Mouse (Mus musculus) stomach, embryonic 16.5 days (tissue): ENCODE data around the gene Ano6. TPM values are rescaled to one million over a fixed set of nuclear protein-coding genes. Genes with fewer than 3 reads are reported as not detected.

Experiments
- ATAC-seq: fragments of 200-750 bp; cut with Nextera tagmentation; 2 replicates; pipeline ENCODE4 v1.8.0; 2017; ENCODE audit warnings: moderate number of reproducible peaks, moderate TSS enrichment; ENCODE audit not compliant: insufficient read depth, low FRiP score
- H3K27ac ChIP-seq: fragments of 300-500 bp; sonication (generic); 2 replicates; pipeline ENCODE4 v1.5.1; 2014; ENCODE audit warnings: low read length
- H3K27me3 ChIP-seq: fragments of 300-500 bp; sonication (generic); 2 replicates; pipeline ENCODE4 v1.6.1; 2014; ENCODE audit warnings: low read length, control low read depth, mixed read lengths; ENCODE audit not compliant: control insufficient read depth, insufficient read depth
- H3K36me3 ChIP-seq: fragments of 300-500 bp; sonication (generic); 2 replicates; pipeline ENCODE4 v1.6.1; 2014; ENCODE audit warnings: low read length; ENCODE audit not compliant: control insufficient read depth, insufficient read depth
- H3K4me1 ChIP-seq: fragments of 300-500 bp; sonication (generic); 2 replicates; pipeline ENCODE4 v1.6.1; 2014; ENCODE audit warnings: low read length, control low read depth, mixed read lengths; ENCODE audit not compliant: control insufficient read depth, insufficient read depth
- H3K4me2 ChIP-seq: fragments of 300-500 bp; sonication (generic); 2 replicates; pipeline ENCODE4 v1.6.1; 2014; ENCODE audit warnings: low read depth, low read length, mixed read lengths
- H3K4me3 ChIP-seq: fragments of 300-500 bp; sonication (generic); replicated peaks from 2 replicates; pipeline ENCODE4 v1.5.1; 2014; ENCODE audit warnings: mild to moderate bottlenecking, low read length
- H3K9ac ChIP-seq: fragments of 300-500 bp; sonication (generic); 2 replicates; pipeline ENCODE4 v1.6.1; 2014; ENCODE audit warnings: low read length
- H3K9me3 ChIP-seq: fragments of 300-500 bp; sonication (generic); replicated peaks from 2 replicates; pipeline ENCODE4 v1.6.1; 2016; ENCODE audit warnings: low read length, control low read depth; ENCODE audit not compliant: control insufficient read depth
- WGBS: fragments of 180-500 bp; shearing (Covaris S2); extraction: QIAGEN DNeasy Blood & Tissue Kit; methylation state at CpG from one replicate; pipeline ENCODE4 v1.1.7; 2014; 5-methylcytosine and 5-hydroxymethylcytosine counted together
- polyA plus RNA-seq: library from polyadenylated mRNA; unstranded; fragments of >200 nt; fragmentation: Nextera tagmentation; extraction: Ambion mirVana; gene quantifications from 2 replicates; pipeline ENCODE4 v1.2.1, GENCODE M21; 2015

Ano6 gene
- polyA plus RNA-seq, 1 experiment from 2014 or later: 41.8 TPM

- Histone ChIP-seq H3K9me3 (no peaks in the 10 kb centered on the region), H3K36me3 (no peaks in the 10 kb centered on the region), H3K27ac (no peak overlapping the region), H3K9ac (no peak overlapping the region), H3K4me2 (no peak overlapping the region), H3K4me3 (no peak overlapping the region), H3K27me3 (no peaks in the 10 kb centered on the region), H3K4me1 (peaks cover 37% of the 10 kb centered on the region)
- 55% methylated on average over 6 of the region's 6 CpGs for WGBS
- ATAC-seq: peak; percentile 22; the same call in 1 of the 2 replicates
Observed at GRCm38 (mm10) chr15:95883559-95883958, 92.9 kb downstream of the Ano6 start.

GRCm38 (mm10) chr15:95884658-95885620 is 94.3 kb downstream of the Ano6 start:
- H3K27me3 ChIP-seq: no peaks in the 10 kb centered on the region
- no peak overlapping the region for H3K4me3 ChIP-seq
- no peaks in the 10 kb centered on the region for H3K36me3 ChIP-seq
- no peak overlapping the region for H3K9ac ChIP-seq
- ATAC-seq: no peak
- WGBS: 77% methylated on average over 10 of the region's 10 CpGs
- H3K27ac ChIP-seq: no peak overlapping the region
- no peaks in the 10 kb centered on the region for H3K9me3 ChIP-seq
- no peak overlapping the region for H3K4me2 ChIP-seq
- peaks cover 37% of the 10 kb centered on the region for H3K4me1 ChIP-seq

GRCm38 (mm10) chr15:95885953-95886820 is 95.5 kb downstream of the Ano6 start:
- WGBS: 56% methylated on average over 18 of the region's 18 CpGs
- no peak overlapping the region for H3K4me2 ChIP-seq
- H3K36me3 ChIP-seq: no peaks in the 10 kb centered on the region
- H3K27me3 ChIP-seq: no peaks in the 10 kb centered on the region
- H3K9me3 ChIP-seq: no peaks in the 10 kb centered on the region
- peaks cover 30% of the 10 kb centered on the region for H3K4me1 ChIP-seq
- H3K4me3 ChIP-seq: no peak overlapping the region
- ATAC-seq: no peak
- H3K9ac ChIP-seq: no peak overlapping the region
- peak overlapping the region; percentile 75 for H3K27ac ChIP-seq

GRCm38 (mm10) chr15:95887365-95887764 is 96.7 kb downstream of the Ano6 start:
- Histone ChIP-seq H3K4me1 (peaks cover 30% of the 10 kb centered on the region), H3K27me3 (no peaks in the 10 kb centered on the region), H3K4me2 (0 out of 2 replicates have a peak overlapping the region, but pooled peaks have one; percentile 8), H3K36me3 (no peaks in the 10 kb centered on the region), H3K9me3 (no peaks in the 10 kb centered on the region), H3K4me3 (no peak overlapping the region), H3K9ac (peak overlapping the region; percentile 29; the same call in 1 of the 2 replicates), H3K27ac (peak overlapping the region; percentile 75)
- WGBS: 22% methylated on average over 5 of the region's 5 CpGs
- peak; percentile 59; the same call in 1 of the 2 replicates for ATAC-seq

- Histone ChIP-seq H3K27ac (no peak overlapping the region), H3K9ac (no peak overlapping the region), H3K36me3 (no peaks in the 10 kb centered on the region), H3K4me3 (no peak overlapping the region), H3K9me3 (no peaks in the 10 kb centered on the region), H3K27me3 (no peaks in the 10 kb centered on the region), H3K4me1 (peaks cover 28% of the 10 kb centered on the region), H3K4me2 (no peak overlapping the region)
- 78% methylated on average over 5 of the region's 5 CpGs for WGBS
- no peak for ATAC-seq
Observed at GRCm38 (mm10) chr15:95888556-95888955, 97.9 kb downstream of the Ano6 start.

GRCm38 (mm10) chr15:95890368-95890767 is 99.7 kb downstream of the Ano6 start:
- H3K36me3 ChIP-seq: no peaks in the 10 kb centered on the region
- no peak overlapping the region for H3K27ac ChIP-seq
- H3K9me3 ChIP-seq: no peaks in the 10 kb centered on the region
- 84% methylated on average over 5 of the region's 5 CpGs for WGBS
- no peak for ATAC-seq
- H3K27me3 ChIP-seq: no peaks in the 10 kb centered on the region
- no peak overlapping the region for H3K4me2 ChIP-seq
- H3K4me1 ChIP-seq: peaks cover 22% of the 10 kb centered on the region
- no peak overlapping the region for H3K9ac ChIP-seq
- H3K4me3 ChIP-seq: no peak overlapping the region

GRCm38 (mm10) chr15:95892171-95892570 is 101.5 kb downstream of the Ano6 start:
- no peak overlapping the region for H3K4me2 ChIP-seq
- H3K9me3 ChIP-seq: no peaks in the 10 kb centered on the region
- no peak for ATAC-seq
- 78% methylated on average over 4 of the region's 4 CpGs for WGBS
- no peak overlapping the region for H3K9ac ChIP-seq
- no peak overlapping the region for H3K27ac ChIP-seq
- H3K4me1 ChIP-seq: peaks cover 9% of the 10 kb centered on the region
- no peaks in the 10 kb centered on the region for H3K36me3 ChIP-seq
- H3K27me3 ChIP-seq: no peaks in the 10 kb centered on the region
- no peak overlapping the region for H3K4me3 ChIP-seq

- no peaks in the 10 kb centered on the region for H3K27me3 ChIP-seq
- no peak overlapping the region for H3K4me2 ChIP-seq
- no peak for ATAC-seq
- 80% methylated on average over 10 of the region's 10 CpGs for WGBS
- no peak overlapping the region for H3K9ac ChIP-seq
- H3K9me3 ChIP-seq: no peaks in the 10 kb centered on the region
- H3K36me3 ChIP-seq: no peaks in the 10 kb centered on the region
- H3K4me3 ChIP-seq: no peak overlapping the region
- H3K4me1 ChIP-seq: 0 out of 2 replicates have a peak, but pooled peaks cover 3% of the 10 kb centered on the region
- H3K27ac ChIP-seq: no peak overlapping the region
Observed at GRCm38 (mm10) chr15:95892929-95893328, 102.3 kb downstream of the Ano6 start.

- 86% methylated on average over 7 of the region's 7 CpGs for WGBS
- H3K27ac ChIP-seq: no peak overlapping the region
- no peaks in the 10 kb centered on the region for H3K4me1 ChIP-seq
- H3K9me3 ChIP-seq: no peaks in the 10 kb centered on the region
- H3K36me3 ChIP-seq: no peaks in the 10 kb centered on the region
- H3K4me2 ChIP-seq: no peak overlapping the region
- H3K9ac ChIP-seq: no peak overlapping the region
- no peaks in the 10 kb centered on the region for H3K27me3 ChIP-seq
- no peak overlapping the region for H3K4me3 ChIP-seq
- ATAC-seq: no peak
Observed at GRCm38 (mm10) chr15:95895699-95896098, 105.1 kb downstream of the Ano6 start.
